Mouse (Mus musculus) Patski (cell line): ENCODE data around the gene Mettl22. TPM values are rescaled to one million over a fixed set of nuclear protein-coding genes. Genes with fewer than 3 reads are reported as not detected.
A peak's percentile ranks its signal among the peaks of the same experiment; 100 is the strongest.

Source experiments
- ATAC-seq: fragments of 100-300 bp; one replicate; pipeline ENCODE4 v1.8.0; 2021
- CTCF ChIA-PET: fragments of 350-600 bp; sonication (Branson Sonifier 250); formaldehyde crosslinking; loops from one replicate; lab custom pipeline; 2022; ENCODE audit warnings: inconsistent platforms; lab: Charles Lee
- POLR2A ChIA-PET: fragments of 350-600 bp; sonication (Branson Sonifier 250); formaldehyde crosslinking; loops from one replicate; lab custom pipeline; 2022; ENCODE audit warnings: antibody characterized with exemption, inconsistent platforms; lab: Charles Lee
- DNase-seq: peaks from one replicate; pipeline ENCODE4 v3.0.0-alpha.2; 2011; ENCODE audit warnings: low read depth, low spot score
- H3K27me3 ChIP-seq: fragments of 371-371 bp; one replicate; pipeline ENCODE4 v1.5.1; 2021
- CTCF ChIP-seq: fragments of 100-300 bp; IDR thresholded peaks from one replicate; pipeline ENCODE4 v1.5.1; 2021
- in situ Hi-C: fragments of 300-500 bp; cut with MboI; formaldehyde crosslinking; loops from 3 replicates; pipeline ENCODE4 v1.11.1; 2018; ENCODE audit warnings: low pct_unique_long_range_greater_than_20kb, mixed read lengths
- polyA plus RNA-seq: library from polyadenylated mRNA; unstranded; gene quantifications from one replicate; pipeline ENCODE4 v1.2.3, GENCODE M21; 2021

Mettl22 gene
- polyA plus RNA-seq, 1 experiment from 2014 or later: 12.6 TPM

DNA sequence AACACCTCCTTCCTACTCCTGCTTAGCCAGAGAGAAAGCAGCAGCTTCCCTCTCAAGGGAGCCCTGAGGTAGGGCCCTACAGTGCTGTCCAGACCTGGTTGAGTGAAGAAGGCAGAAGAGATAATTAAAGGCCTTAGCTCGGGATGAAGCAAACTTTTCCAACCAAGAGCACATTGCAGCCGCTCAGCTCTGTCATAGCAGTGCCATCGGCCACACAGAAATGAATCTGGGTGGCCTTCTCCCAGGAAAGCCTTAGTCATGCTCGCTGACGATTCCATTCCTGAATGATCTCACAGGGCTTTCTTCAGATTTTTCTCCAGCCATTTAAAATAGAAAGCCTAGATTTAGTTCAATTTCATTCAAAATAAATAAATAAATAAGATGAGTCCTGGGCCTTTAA lies 39.3 kb downstream of the Mettl22 start:
- in situ Hi-C loops: no loop called here
- DNase-seq (no peak), ATAC-seq (no peak)
- TF ChIP-seq CTCF: no peak
- POLR2A ChIA-PET: no interaction called here
- peaks cover 8% of the 10 kb centered on the region for H3K27me3 ChIP-seq
- CTCF ChIA-PET: interaction anchor here (5.6 kb wide), 1 partner anchor 15 kb away, joined by 18 read pairs; no protein-coding TSS in a partner anchor

DNA sequence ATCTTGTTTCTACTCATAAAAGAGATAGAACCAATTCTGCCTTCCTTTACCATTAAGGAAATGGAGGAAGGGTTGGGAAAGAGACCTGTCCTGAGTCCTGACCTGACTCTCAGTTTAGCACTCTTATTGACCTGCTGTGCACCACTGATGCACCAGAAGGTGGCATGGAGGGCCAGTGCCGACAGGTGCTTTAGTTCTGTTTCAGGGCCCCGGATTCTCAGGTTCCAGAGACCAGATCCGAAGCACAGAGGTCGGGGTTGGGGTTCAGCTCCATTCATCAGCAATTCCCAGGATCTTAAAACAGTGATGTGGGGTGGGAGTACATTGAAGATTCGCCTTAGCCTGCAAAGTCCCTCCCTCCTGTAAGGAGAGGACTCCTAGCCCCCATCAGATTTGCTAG lies 42.2 kb downstream of the Mettl22 start:
- H3K27me3 ChIP-seq: peaks cover 8% of the 10 kb centered on the region
- ChIA-PET CTCF (no interaction called here), POLR2A (no interaction called here)
- DNase-seq (no peak), ATAC-seq (peak; percentile 41)
- in situ Hi-C loops: no loop called here
- TF ChIP-seq CTCF: no peak

DNA sequence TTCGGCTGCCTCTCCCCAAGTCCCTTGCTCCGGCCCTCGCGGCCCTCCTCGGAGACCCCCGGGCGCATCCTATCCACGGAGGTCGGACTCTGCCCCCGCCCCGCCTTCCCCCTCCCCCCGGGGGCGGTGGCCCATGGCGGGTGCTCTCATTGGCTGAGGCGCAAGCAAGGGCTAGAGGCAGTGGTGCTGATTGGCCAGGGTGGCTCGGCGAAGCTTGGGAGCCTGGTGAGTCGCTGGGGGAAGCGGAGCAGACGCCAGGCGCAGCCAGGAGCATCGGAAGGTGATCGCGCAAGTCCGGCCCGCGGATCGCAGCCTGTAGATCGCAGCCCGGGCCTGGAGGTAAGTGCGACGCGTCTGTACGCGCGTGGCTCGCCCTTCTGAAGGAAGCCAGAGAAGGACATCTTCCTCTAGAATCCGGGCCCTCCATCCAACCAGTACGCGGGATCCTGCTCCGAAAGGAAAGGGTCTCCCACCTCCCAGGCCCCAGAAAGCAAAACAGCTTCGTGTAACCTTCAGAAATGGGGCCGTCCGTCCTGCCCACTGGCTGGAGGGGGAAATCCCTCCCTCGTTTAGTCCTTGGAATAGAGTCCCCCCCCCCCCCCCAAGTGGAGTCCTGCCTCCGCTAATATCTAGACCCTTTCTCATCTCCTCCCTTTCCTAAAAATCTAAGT lies 42.8 kb downstream of the Mettl22 start, which contains the start of gene Abat:
TSS of gene Abat (plus strand) at position 194 of the 671 bp plus-strand sequence.
- in situ Hi-C loops: no loop called here
- TF ChIP-seq CTCF: no peak
- POLR2A ChIA-PET: no interaction called here
- peak; percentile 50 for DNase-seq
- H3K27me3 ChIP-seq: peaks cover 8% of the 10 kb centered on the region
- ATAC-seq: peak; percentile 99
- CTCF ChIA-PET: no interaction called here

DNA sequence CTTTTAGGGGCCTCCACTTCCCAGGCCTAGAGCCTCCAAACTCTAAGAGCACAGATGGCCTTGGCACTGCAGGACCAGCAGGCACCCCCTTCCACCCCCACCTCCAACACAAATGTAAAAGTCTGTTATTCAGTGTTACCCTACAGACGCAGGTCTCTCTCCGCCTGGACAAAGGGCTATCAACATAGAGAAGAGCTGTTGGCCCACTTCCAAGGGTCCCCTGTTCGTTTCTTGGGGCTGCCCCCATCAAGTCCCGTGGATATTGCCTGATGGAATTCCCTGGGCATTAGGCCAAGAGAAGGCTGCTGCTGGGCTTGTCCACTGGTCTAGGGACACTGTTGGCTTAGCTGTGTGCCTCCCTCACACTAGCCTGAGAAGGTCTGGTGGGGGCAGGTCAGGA lies 43.6 kb downstream of the Mettl22 start:
- DNase-seq: no peak
- in situ Hi-C loops: no loop called here
- H3K27me3 ChIP-seq: peaks cover 8% of the 10 kb centered on the region
- CTCF ChIA-PET: interaction anchor here (1.3 kb wide), 1 partner anchor 24 kb away, joined by 3 read pairs; no protein-coding TSS in a partner anchor
- TF ChIP-seq CTCF: no peak
- POLR2A ChIA-PET: interaction anchor here (1.0 to 1.2 kb wide), 2 partner anchors 71 to 157 kb away, joined by 3 read pairs; no protein-coding TSS in a partner anchor
- ATAC-seq: no peak

DNA sequence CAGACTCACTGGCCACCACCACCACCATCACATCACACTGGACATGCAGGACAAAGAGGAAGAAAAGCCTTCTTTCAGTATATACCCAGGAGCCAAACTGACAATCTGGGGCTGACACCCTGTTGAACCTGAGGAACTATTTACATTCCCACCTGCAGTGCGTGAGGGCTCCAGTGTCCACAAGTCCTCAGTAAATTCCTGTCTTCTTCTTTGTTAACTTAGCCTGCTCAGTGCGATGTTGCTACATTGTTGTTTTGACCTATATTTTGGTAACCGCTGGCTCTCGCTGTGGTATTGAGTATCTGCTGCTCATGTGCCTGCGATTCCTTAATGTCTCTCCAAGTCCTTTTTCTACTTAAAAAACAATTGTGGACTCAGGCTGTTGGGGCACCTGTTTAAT lies 49.9 kb downstream of the Mettl22 start:
- POLR2A ChIA-PET: no interaction called here
- no peak for ATAC-seq
- DNase-seq: no peak
- TF ChIP-seq CTCF: no peak
- CTCF ChIA-PET: interaction anchor here (1.2 kb wide), 1 partner anchor 62 kb away, joined by 3 read pairs; no protein-coding TSS in a partner anchor
- in situ Hi-C loops: no loop called here
- no peaks in the 10 kb centered on the region for H3K27me3 ChIP-seq

DNA sequence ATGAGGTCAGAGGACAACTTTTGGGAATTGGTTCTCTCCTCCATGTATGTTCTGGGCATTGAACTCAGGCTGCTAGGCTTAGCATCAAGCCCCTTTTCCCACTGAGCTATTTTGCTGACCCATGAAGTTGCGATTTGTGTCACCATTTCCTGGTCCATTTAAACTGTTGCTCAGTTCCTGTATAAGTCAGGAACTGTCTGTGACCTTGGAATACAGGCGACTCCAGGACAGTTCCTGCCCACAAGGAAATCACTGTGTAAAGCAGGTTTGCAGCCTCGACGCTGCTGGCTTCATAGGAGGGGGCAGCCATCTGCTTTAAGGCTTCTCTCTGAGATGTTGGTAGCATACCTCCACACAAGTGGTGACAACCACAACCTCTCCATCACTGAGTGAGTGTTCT lies 50.7 kb downstream of the Mettl22 start:
- no peaks in the 10 kb centered on the region for H3K27me3 ChIP-seq
- ChIA-PET POLR2A (no interaction called here), CTCF (no interaction called here)
- no peak for TF ChIP-seq CTCF
- in situ Hi-C loops: no loop called here
- ATAC-seq (no peak), DNase-seq (no peak)

DNA sequence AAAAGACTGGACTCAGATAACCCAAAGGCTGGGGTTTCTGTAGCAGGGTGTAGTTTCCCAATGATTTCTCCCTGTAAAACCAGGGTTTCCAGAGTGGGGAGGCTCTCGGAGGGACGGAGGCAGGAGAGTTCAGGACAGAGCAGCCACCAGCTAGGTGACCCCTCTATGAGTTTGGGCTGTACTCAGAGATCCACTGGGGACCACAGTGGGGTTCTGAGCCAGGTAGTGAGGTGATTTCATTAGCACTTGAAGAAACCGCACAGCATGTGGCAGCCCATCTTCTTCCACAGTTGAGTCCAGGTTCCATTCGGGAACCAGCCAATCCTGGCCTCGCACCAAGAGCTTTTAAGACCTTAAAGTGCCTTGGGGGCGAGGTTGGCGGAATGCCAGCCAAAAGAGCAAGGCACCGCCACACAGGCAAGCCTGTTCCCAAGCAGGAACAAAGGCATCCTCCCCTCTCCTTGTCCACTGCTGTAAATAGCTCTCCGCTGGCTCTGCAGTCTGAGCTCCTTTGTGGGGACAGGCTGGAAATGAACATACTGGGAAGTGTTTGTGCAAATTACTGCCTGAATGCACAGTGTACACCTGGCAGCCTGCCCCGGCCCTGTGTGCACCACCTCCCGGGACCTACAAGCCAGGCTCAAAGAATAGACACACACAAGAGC lies 53.0 kb downstream of the Mettl22 start:
- ATAC-seq: no peak
- in situ Hi-C loops: no loop called here
- POLR2A ChIA-PET: no interaction called here
- DNase-seq: no peak
- CTCF ChIA-PET: interaction anchor here (1.2 to 1.3 kb wide), 2 partner anchors 30 to 52 kb away, joined by 3 to 5 read pairs; no protein-coding TSS in a partner anchor
- H3K27me3 ChIP-seq: no peaks in the 10 kb centered on the region
- no peak for TF ChIP-seq CTCF

DNA sequence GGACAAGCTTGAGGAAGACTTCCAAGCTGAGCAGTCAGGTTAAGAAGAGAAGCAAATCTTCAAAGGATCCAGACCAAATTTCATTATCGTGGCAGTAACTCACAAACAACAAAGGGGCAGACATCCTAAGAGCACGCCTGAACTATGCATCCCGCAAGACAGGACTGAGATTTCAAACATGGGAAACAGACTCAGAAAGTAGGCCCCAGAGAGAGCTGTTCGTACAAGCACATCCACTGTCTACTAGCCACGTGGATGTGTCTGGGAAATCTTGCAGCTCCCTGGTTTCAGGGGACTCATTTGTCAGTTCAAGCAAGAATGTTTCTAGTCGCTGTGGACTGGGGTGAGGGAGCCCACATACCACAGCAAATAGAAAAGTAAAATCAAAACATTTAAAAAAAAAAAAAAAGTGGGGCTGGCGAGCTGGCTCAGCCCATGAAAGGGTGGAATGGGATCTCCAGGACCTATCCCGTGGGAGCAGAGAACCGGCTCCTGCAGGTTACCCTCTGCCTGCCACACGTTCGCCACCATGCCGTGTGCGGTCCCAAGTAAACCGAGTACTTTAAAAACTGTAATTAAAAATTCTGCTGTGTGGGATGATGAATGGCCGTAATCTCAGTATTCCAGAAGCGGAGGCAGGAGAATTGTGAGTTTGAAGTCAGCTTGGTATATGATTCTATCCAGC lies 53.7 kb downstream of the Mettl22 start:
- ChIA-PET CTCF (interaction anchor here (1.2 to 1.3 kb wide), 2 partner anchors 29 to 52 kb away, joined by 3 to 5 read pairs; no protein-coding TSS in a partner anchor), POLR2A (interaction anchor here (0.6 kb wide), 1 partner anchor 306 kb away, joined by 3 read pairs; no protein-coding TSS in a partner anchor)
- DNase-seq (no peak), ATAC-seq (no peak)
- H3K27me3 ChIP-seq: no peaks in the 10 kb centered on the region
- TF ChIP-seq CTCF: no peak
- in situ Hi-C loops: no loop called here

DNA sequence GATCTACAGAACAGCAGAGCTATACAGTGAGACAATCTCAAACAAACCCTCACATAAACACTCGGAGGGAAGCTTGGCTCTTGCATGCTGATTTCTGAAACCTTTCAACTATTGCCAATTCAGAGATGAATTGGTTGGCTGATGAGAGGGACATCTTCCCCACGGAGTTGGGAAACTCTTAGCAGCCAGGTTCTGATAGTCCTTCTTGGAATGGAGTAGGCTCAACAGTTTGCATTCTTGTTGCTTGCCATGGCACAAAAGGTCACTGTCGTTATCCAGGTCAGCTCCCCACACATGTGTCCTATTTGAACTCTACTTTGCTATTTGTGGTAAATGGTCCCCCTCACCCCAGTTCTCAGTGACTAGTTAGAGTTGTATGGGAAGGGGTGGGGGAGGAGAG lies 54.7 kb downstream of the Mettl22 start:
- ATAC-seq: no peak
- POLR2A ChIA-PET: interaction anchor here (0.6 kb wide), 1 partner anchor 305 kb away, joined by 3 read pairs; no protein-coding TSS in a partner anchor
- H3K27me3 ChIP-seq: no peaks in the 10 kb centered on the region
- no peak for TF ChIP-seq CTCF
- in situ Hi-C loops: no loop called here
- DNase-seq: no peak
- CTCF ChIA-PET: no interaction called here

DNA sequence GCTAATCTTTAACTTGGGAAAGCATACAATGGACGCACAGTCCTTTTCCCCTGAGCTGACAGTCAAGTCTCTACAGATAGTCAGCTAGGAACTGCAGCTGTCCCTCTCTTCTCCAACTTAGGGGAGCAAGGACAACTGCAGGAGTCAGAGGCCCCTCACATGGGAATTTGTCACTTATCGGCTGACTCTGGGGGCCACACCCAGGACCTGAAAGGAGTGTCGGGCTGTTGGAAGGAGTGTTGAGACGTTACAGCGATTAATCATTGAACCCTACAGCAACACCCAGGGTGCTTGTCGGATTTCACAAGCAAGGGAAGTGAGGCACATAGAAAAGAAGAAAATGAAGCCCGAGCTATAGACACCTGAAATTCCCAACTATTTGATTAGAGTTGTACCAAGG lies 55.3 kb downstream of the Mettl22 start:
- ChIA-PET POLR2A (no interaction called here), CTCF (no interaction called here)
- ATAC-seq (no peak), DNase-seq (no peak)
- TF ChIP-seq CTCF: no peak
- in situ Hi-C loops: no loop called here
- H3K27me3 ChIP-seq: no peaks in the 10 kb centered on the region

DNA sequence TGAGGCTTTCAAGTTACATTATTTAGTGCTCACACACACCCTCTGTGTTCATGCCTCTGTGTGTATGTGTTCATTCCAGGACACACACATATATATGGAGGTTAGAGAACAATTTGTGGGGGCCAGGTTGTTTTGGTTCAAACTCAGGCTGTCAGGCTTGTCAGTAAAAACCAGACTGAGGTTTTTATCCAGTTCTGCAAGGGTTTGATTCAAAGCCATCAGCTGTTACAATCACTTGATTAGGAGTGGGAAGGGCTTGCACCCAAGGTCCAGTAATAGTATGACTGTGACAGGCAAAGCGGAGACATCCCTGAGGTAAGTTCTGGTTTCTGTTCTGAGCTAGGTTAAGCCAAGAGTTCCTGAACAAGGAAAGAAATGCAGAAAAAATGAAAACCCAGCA lies 58.8 kb downstream of the Mettl22 start:
- in situ Hi-C loops: no loop called here
- no peak for TF ChIP-seq CTCF
- POLR2A ChIA-PET: no interaction called here
- ATAC-seq (no peak), DNase-seq (no peak)
- CTCF ChIA-PET: no interaction called here
- H3K27me3 ChIP-seq: no peaks in the 10 kb centered on the region
